Mouse (Mus musculus): ENCODE measurements at regions not wholly inside any gene's neighbourhood (a gene's known extent, or its start where the extent isn't known, plus 50 kb on each side); places are given as distances from the start of the nearest gene placed in this dataset.

DNA sequence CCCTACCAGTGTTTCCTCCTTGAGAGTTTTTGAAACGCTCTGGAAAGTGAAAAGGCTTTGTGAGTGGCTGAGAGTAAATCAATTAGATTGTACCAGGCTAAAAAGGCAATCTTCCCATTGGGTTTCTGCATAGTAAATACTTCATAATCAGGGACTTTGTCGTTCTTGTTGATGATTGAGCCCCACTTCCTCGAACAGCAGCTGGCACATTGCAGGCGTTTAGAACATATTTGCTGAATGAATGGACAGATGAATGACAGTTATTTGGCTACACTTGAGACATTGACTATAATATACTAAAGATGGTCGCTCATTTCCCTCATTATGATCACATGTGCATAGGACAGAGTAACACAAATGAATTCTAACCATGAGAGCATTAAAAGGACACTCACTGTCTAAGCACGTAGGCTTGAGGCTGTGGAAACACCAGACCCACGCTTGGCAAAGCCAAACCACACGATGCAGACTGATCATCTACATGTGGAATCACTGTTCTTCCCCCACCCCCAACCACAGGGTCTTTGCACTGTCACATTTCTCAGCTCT, 90.7 kb upstream of the Tyw5 start:
- Histone ChIP-seq H3K9me3 (replicated peaks; ENCODE audit: control insufficient read depth, low read length) (no peaks in the 10 kb centered on the region), H3K4me3 (ENCODE audit: low read length) (no peak overlapping the region), H3K9ac (ENCODE audit: low read length) (no peak overlapping the region), H3K36me3 (ENCODE audit: control insufficient read depth, insufficient read depth) (no peaks in the 10 kb centered on the region), H3K27me3 (ENCODE audit: control insufficient read depth, insufficient read depth, low read length) (no peaks in the 10 kb centered on the region), H3K27ac (ENCODE audit: low read length) (no peak overlapping the region), H3K4me2 (ENCODE audit: low read depth, low read length) (no peak overlapping the region), H3K4me1 (ENCODE audit: control insufficient read depth, insufficient read depth, low read length) (no peaks in the 10 kb centered on the region)
- no peak for ATAC-seq (replicated peaks; ENCODE audit: extremely low read depth, insufficient read depth, low FRiP score)
- 60% methylated on average over 8 of the region's 8 CpGs for WGBS

GRCm38 (mm10) chr1:57510359-57511120, 103.6 kb upstream of the Tyw5 start:
- H3K27ac ChIP-seq (ENCODE audit: low read length) = no peak overlapping the region
- no peaks in the 10 kb centered on the region for H3K9me3 ChIP-seq (replicated peaks; ENCODE audit: control insufficient read depth, low read length)
- ATAC-seq (replicated peaks; ENCODE audit: extremely low read depth, insufficient read depth, low FRiP score) = no peak; the same call in 1 of the 2 replicates

GRCm38 (mm10) chr1:57511902-57512301, 105.0 kb upstream of the Tyw5 start:
- Histone ChIP-seq H3K4me2 (ENCODE audit: low read depth, low read length) (no peak overlapping the region), H3K9ac (ENCODE audit: low read length) (no peak overlapping the region), H3K36me3 (ENCODE audit: control insufficient read depth, insufficient read depth) (no peaks in the 10 kb centered on the region), H3K9me3 (replicated peaks; ENCODE audit: control insufficient read depth, low read length) (no peaks in the 10 kb centered on the region), H3K4me3 (ENCODE audit: low read length) (no peak overlapping the region), H3K27ac (ENCODE audit: low read length) (no peak overlapping the region), H3K4me1 (ENCODE audit: control insufficient read depth, insufficient read depth, low read length) (no peaks in the 10 kb centered on the region), H3K27me3 (ENCODE audit: control insufficient read depth, insufficient read depth, low read length) (no peaks in the 10 kb centered on the region)
- ATAC-seq (replicated peaks; ENCODE audit: extremely low read depth, insufficient read depth, low FRiP score) = no peak
- 84% methylated on average over 2 of the region's 2 CpGs for WGBS

More at GRCm38 (mm10) chr1:57510359-57511120, 103.6 kb upstream of the Tyw5 start:
- Histone ChIP-seq H3K4me2 (ENCODE audit: low read depth, low read length) (no peak overlapping the region), H3K4me3 (ENCODE audit: low read length) (no peak overlapping the region), H3K4me1 (ENCODE audit: control insufficient read depth, insufficient read depth, low read length) (no peaks in the 10 kb centered on the region), H3K9ac (ENCODE audit: low read length) (no peak overlapping the region), H3K36me3 (ENCODE audit: control insufficient read depth, insufficient read depth) (no peaks in the 10 kb centered on the region), H3K27me3 (ENCODE audit: control insufficient read depth, insufficient read depth, low read length) (no peaks in the 10 kb centered on the region)
- 53% methylated on average over 8 of the region's 9 CpGs for WGBS

DNA sequence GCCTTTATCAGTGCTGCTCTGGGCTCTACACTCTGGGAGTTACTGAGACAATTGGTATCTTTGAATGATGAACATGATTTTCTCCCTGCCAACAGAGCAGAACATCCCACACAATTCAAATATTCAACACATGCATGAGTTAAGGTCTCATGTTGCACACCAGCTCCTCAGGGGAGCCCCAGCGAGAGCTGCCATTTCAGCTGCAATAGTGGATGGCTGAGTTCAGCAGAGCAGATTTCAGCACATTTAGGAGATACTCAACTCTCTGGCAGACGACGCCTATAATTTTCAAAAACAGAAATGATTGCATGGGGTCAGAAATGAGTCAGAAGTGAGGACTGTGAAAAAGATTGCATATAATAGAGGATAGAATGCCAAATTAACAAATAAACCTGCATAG, 105.6 kb upstream of the Tyw5 start:
- Histone ChIP-seq H3K4me1 (ENCODE audit: control insufficient read depth, insufficient read depth, low read length) (no peaks in the 10 kb centered on the region), H3K4me2 (ENCODE audit: low read depth, low read length) (no peak overlapping the region), H3K27ac (ENCODE audit: low read length) (no peak overlapping the region), H3K9me3 (replicated peaks; ENCODE audit: control insufficient read depth, low read length) (no peaks in the 10 kb centered on the region), H3K36me3 (ENCODE audit: control insufficient read depth, insufficient read depth) (no peaks in the 10 kb centered on the region), H3K9ac (ENCODE audit: low read length) (no peak overlapping the region), H3K4me3 (ENCODE audit: low read length) (no peak overlapping the region), H3K27me3 (ENCODE audit: control insufficient read depth, insufficient read depth, low read length) (no peaks in the 10 kb centered on the region)
- WGBS = 67% methylated on average over 3 of the region's 3 CpGs
- ATAC-seq (replicated peaks; ENCODE audit: extremely low read depth, insufficient read depth, low FRiP score) = no peak

- no peaks in the 10 kb centered on the region for H3K9me3 ChIP-seq (replicated peaks; ENCODE audit: control insufficient read depth, low read length)
- 0 out of 2 replicates have a peak, but pooled peaks cover 8% of the 10 kb centered on the region for H3K4me1 ChIP-seq (ENCODE audit: control insufficient read depth, insufficient read depth, low read length)
- H3K36me3 ChIP-seq (ENCODE audit: control insufficient read depth, insufficient read depth) = no peaks in the 10 kb centered on the region
- H3K27ac ChIP-seq (ENCODE audit: low read length) = no peak overlapping the region
- H3K9ac ChIP-seq (ENCODE audit: low read length) = no peak overlapping the region
- WGBS = 35% methylated on average over 4 of the region's 4 CpGs
- H3K4me3 ChIP-seq (ENCODE audit: low read length) = no peak overlapping the region
- no peaks in the 10 kb centered on the region for H3K27me3 ChIP-seq (ENCODE audit: control insufficient read depth, insufficient read depth, low read length)
- no peak for ATAC-seq (replicated peaks; ENCODE audit: extremely low read depth, insufficient read depth, low FRiP score)
- no peak overlapping the region; the same call in 1 of the 2 replicates for H3K4me2 ChIP-seq (ENCODE audit: low read depth, low read length)
Measured at GRCm38 (mm10) chr1:57525965-57526364, 119.1 kb upstream of the Tyw5 start.

- no peak for ATAC-seq (replicated peaks; ENCODE audit: extremely low read depth, insufficient read depth, low FRiP score)
- no peaks in the 10 kb centered on the region for H3K36me3 ChIP-seq (ENCODE audit: control insufficient read depth, insufficient read depth)
- H3K9me3 ChIP-seq (replicated peaks; ENCODE audit: control insufficient read depth, low read length) = no peaks in the 10 kb centered on the region
- no peak overlapping the region for H3K27ac ChIP-seq (ENCODE audit: low read length)
- 51% methylated on average over 3 of the region's 3 CpGs for WGBS
- no peak overlapping the region for H3K4me3 ChIP-seq (ENCODE audit: low read length)
- H3K27me3 ChIP-seq (ENCODE audit: control insufficient read depth, insufficient read depth, low read length) = no peaks in the 10 kb centered on the region
- no peak overlapping the region for H3K9ac ChIP-seq (ENCODE audit: low read length)
- H3K4me1 ChIP-seq (ENCODE audit: control insufficient read depth, insufficient read depth, low read length) = 0 out of 2 replicates have a peak, but pooled peaks cover 8% of the 10 kb centered on the region
- no peak overlapping the region for H3K4me2 ChIP-seq (ENCODE audit: low read depth, low read length)
Measured at GRCm38 (mm10) chr1:57528703-57529102, 121.8 kb upstream of the Tyw5 start.

DNA sequence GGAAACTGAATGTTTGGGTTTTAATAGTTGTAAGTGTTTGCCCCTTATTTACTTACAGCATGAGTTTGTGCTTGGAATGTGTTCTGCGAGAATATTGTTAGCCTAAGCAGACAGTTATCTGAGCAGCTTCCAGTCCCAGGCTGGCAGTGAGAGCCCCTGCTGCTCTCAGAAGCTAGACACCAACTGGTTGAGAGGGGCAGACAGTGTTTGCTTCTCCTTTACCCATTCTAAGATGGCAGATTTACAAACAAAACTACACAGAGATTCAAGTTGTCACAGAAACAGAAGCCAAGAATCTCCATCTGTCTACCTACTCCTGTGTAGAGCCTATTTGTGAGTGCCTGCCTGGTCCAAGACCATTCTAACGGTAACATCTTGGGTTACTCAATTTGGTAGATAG, 122.4 kb upstream of the Tyw5 start:
- no peak overlapping the region for H3K4me2 ChIP-seq (ENCODE audit: low read depth, low read length)
- H3K27ac ChIP-seq (ENCODE audit: low read length) = no peak overlapping the region
- ATAC-seq (replicated peaks; ENCODE audit: extremely low read depth, insufficient read depth, low FRiP score) = no peak
- no peak overlapping the region for H3K9ac ChIP-seq (ENCODE audit: low read length)
- H3K36me3 ChIP-seq (ENCODE audit: control insufficient read depth, insufficient read depth) = no peaks in the 10 kb centered on the region
- no peaks in the 10 kb centered on the region for H3K9me3 ChIP-seq (replicated peaks; ENCODE audit: control insufficient read depth, low read length)
- H3K27me3 ChIP-seq (ENCODE audit: control insufficient read depth, insufficient read depth, low read length) = no peaks in the 10 kb centered on the region
- H3K4me3 ChIP-seq (ENCODE audit: low read length) = no peak overlapping the region
- WGBS = 62% methylated on average over 2 of the region's 2 CpGs
- 0 out of 2 replicates have a peak, but pooled peaks cover 8% of the 10 kb centered on the region for H3K4me1 ChIP-seq (ENCODE audit: control insufficient read depth, insufficient read depth, low read length)

- no peak for ATAC-seq (replicated peaks; ENCODE audit: extremely low read depth, insufficient read depth, low FRiP score)
- Histone ChIP-seq H3K4me3 (ENCODE audit: low read length) (no peak overlapping the region), H3K27me3 (ENCODE audit: control insufficient read depth, insufficient read depth, low read length) (no peaks in the 10 kb centered on the region), H3K9ac (ENCODE audit: low read length) (no peak overlapping the region), H3K36me3 (ENCODE audit: control insufficient read depth, insufficient read depth) (no peaks in the 10 kb centered on the region), H3K4me2 (ENCODE audit: low read depth, low read length) (no peak overlapping the region), H3K27ac (ENCODE audit: low read length) (no peak overlapping the region), H3K9me3 (replicated peaks; ENCODE audit: control insufficient read depth, low read length) (no peaks in the 10 kb centered on the region), H3K4me1 (ENCODE audit: control insufficient read depth, insufficient read depth, low read length) (no peaks in the 10 kb centered on the region)
- 84% methylated on average over 5 of the region's 5 CpGs for WGBS
Measured at GRCm38 (mm10) chr1:57537369-57537768, 130.5 kb upstream of the Tyw5 start.

- Histone ChIP-seq H3K36me3 (ENCODE audit: control insufficient read depth, insufficient read depth) (no peaks in the 10 kb centered on the region), H3K4me2 (ENCODE audit: low read depth, low read length) (no peak overlapping the region), H3K27ac (ENCODE audit: low read length) (no peak overlapping the region), H3K4me3 (ENCODE audit: low read length) (no peak overlapping the region), H3K9ac (ENCODE audit: low read length) (no peak overlapping the region), H3K27me3 (ENCODE audit: control insufficient read depth, insufficient read depth, low read length) (no peaks in the 10 kb centered on the region), H3K4me1 (ENCODE audit: control insufficient read depth, insufficient read depth, low read length) (0 out of 2 replicates have a peak, but pooled peaks cover 3% of the 10 kb centered on the region), H3K9me3 (replicated peaks; ENCODE audit: control insufficient read depth, low read length) (no peaks in the 10 kb centered on the region)
- WGBS = 67% methylated on average over 3 of the region's 3 CpGs
- no peak for ATAC-seq (replicated peaks; ENCODE audit: extremely low read depth, insufficient read depth, low FRiP score)
Measured at GRCm38 (mm10) chr1:57544684-57545083, 137.8 kb upstream of the Tyw5 start.
